Mouse (Mus musculus) MEL (cell line): ENCODE measurements around the gene Macrod1. TPM values are rescaled to one million over a fixed set of nuclear protein-coding genes. Genes with fewer than 3 reads are reported as not detected.

Experiments used
- DNase-seq: peaks from one replicate; pipeline ENCODE4 v3.0.0; 2011; ENCODE audit warnings: low read depth, low spot score
- H3K27ac ChIP-seq: 2 replicates; pipeline ENCODE4 v1.5.1; 2012; ENCODE audit warnings: low read depth, mild to moderate bottlenecking, control low read depth, low read length, moderate library complexity; ENCODE audit not compliant: control insufficient read depth
- H3K27me3 ChIP-seq, 2 experiments: fragments of 150-350 bp in 1 of 2; sonication (generic) in 1 of 2; 2 replicates each; pipeline ENCODE4 v1.6.1; 2012; ENCODE audit warnings: low read length in 2 of 2, mild to moderate bottlenecking in 2 of 2, improper control_type of control experiment in 1 of 2, moderate library complexity in 1 of 2; ENCODE audit not compliant: insufficient read depth in 2 of 2, control insufficient read depth in 1 of 2
- H3K36me3 ChIP-seq, 2 experiments: 2 replicates each; pipeline ENCODE4 v1.6.1; 2012 to 2014; ENCODE audit warnings: low read length in 2 of 2, improper control_type of control experiment in 1 of 2, inconsistent platforms in 1 of 2, mild to moderate bottlenecking in 1 of 2; ENCODE audit not compliant: insufficient read depth in 2 of 2, control insufficient read depth in 1 of 2
- H3K4me1 ChIP-seq, 2 experiments: fragments of 150-350 bp in 1 of 2; sonication (generic) in 1 of 2; 2 replicates each; pipeline ENCODE4 v1.6.1; 2012; ENCODE audit warnings: low read length in 2 of 2, improper control_type of control experiment in 1 of 2, mild to moderate bottlenecking in 1 of 2; ENCODE audit not compliant: insufficient read depth in 2 of 2, control insufficient read depth in 1 of 2
- H3K4me3 ChIP-seq, 2 experiments: fragments of 150-350 bp in 1 of 2; sonication (generic) in 1 of 2; 2 replicates each; pipeline ENCODE4 v1.5.1; 2012; ENCODE audit warnings: low read depth in 2 of 2, low read length in 2 of 2, mild to moderate bottlenecking in 2 of 2, moderate library complexity in 2 of 2, control low read depth in 1 of 2, improper control_type of control experiment in 1 of 2; ENCODE audit not compliant: control insufficient read depth in 1 of 2, insufficient read depth in 1 of 2
- H3K79me2 ChIP-seq: 2 replicates; pipeline ENCODE4 v1.6.1; 2012; ENCODE audit warnings: mild to moderate bottlenecking, low read length, moderate library complexity; ENCODE audit not compliant: control insufficient read depth, poor library complexity, insufficient read depth
- H3K9ac ChIP-seq: 2 replicates; pipeline ENCODE4 v1.6.1; 2012; ENCODE audit warnings: low read depth, mild to moderate bottlenecking, control low read depth, low read length, moderate library complexity; ENCODE audit not compliant: control insufficient read depth, poor library complexity, severe bottlenecking
- H3K9me3 ChIP-seq: fragments of 150-350 bp; sonication (generic); replicated peaks from 2 replicates; pipeline ENCODE4 v1.6.1; 2012; ENCODE audit warnings: mild to moderate bottlenecking, low read length, improper control_type of control experiment, moderate library complexity; ENCODE audit not compliant: insufficient read depth
- BHLHE40 ChIP-seq: IDR thresholded peaks from 2 replicates; pipeline ENCODE4 v1.6.1; 2012; ENCODE audit warnings: low read depth, mild to moderate bottlenecking, inconsistent platforms, low read length, improper control_type of control experiment, borderline replicate concordance
- CHD2 ChIP-seq: IDR thresholded peaks from 2 replicates; pipeline ENCODE4 v1.6.1; 2011; ENCODE audit warnings: low read length, improper control_type of control experiment
- CTCF ChIP-seq, 3 experiments: IDR thresholded peaks in 2 of 3; conservative IDR thresholded peaks in 1 of 3; 2 replicates each; pipeline ENCODE4 v1.5.1; 2011 to 2012; ENCODE audit warnings: low read length in 3 of 3, low read depth in 2 of 3, mild to moderate bottlenecking in 2 of 3, improper control_type of control experiment in 1 of 3, inconsistent platforms in 1 of 3, mixed read lengths in 1 of 3, moderate library complexity in 1 of 3; ENCODE audit not compliant: control insufficient read depth in 1 of 3, insufficient read depth in 1 of 3, poor library complexity in 1 of 3, severe bottlenecking in 1 of 3
- E2F4 ChIP-seq: IDR thresholded peaks from 2 replicates; pipeline ENCODE4 v1.6.1; 2011; ENCODE audit warnings: low read depth, low read length, improper control_type of control experiment, borderline replicate concordance
- ELF1 ChIP-seq: IDR thresholded peaks from 2 replicates; pipeline ENCODE4 v1.6.1; 2014; ENCODE audit warnings: low read depth, mild to moderate bottlenecking, inconsistent platforms, low read length, improper control_type of control experiment, moderate library complexity
- GABPA ChIP-seq: IDR thresholded peaks from 2 replicates; pipeline ENCODE4 v1.6.1; 2012; ENCODE audit warnings: low read depth, mild to moderate bottlenecking, inconsistent platforms, low read length, improper control_type of control experiment, moderate library complexity
- HCFC1 ChIP-seq: IDR thresholded peaks from 2 replicates; pipeline ENCODE4 v1.6.1; 2012; ENCODE audit warnings: low read depth, mild to moderate bottlenecking, inconsistent platforms, low read length, improper control_type of control experiment, moderate library complexity
- JUND ChIP-seq: IDR thresholded peaks from 2 replicates; pipeline ENCODE4 v1.6.1; 2011; ENCODE audit warnings: low read depth, mild to moderate bottlenecking, improper control_type of control experiment, low read length
- KAT2A ChIP-seq: conservative IDR thresholded peaks from 2 replicates; pipeline ENCODE4 v1.6.1; 2012; ENCODE audit warnings: low read depth, low read length, improper control_type of control experiment, inconsistent platforms
- MAFK ChIP-seq: IDR thresholded peaks from 2 replicates; pipeline ENCODE4 v1.6.1; 2011; ENCODE audit warnings: low read depth, mild to moderate bottlenecking, low read length, improper control_type of control experiment, borderline replicate concordance
- MAX ChIP-seq: IDR thresholded peaks from 2 replicates; pipeline ENCODE4 v1.6.1; 2011; ENCODE audit warnings: low read length, improper control_type of control experiment
- MAZ ChIP-seq: IDR thresholded peaks from 2 replicates; pipeline ENCODE4 v1.6.1; 2012; ENCODE audit warnings: low read depth, mild to moderate bottlenecking, inconsistent platforms, low read length, improper control_type of control experiment
- MXI1 ChIP-seq: IDR thresholded peaks from 2 replicates; pipeline ENCODE4 v1.6.1; 2011; ENCODE audit warnings: mild to moderate bottlenecking, low read depth, low read length, improper control_type of control experiment
- MYB ChIP-seq: IDR thresholded peaks from 2 replicates; pipeline ENCODE4 v1.6.1; 2011; ENCODE audit warnings: mild to moderate bottlenecking, low read depth, low read length, improper control_type of control experiment
- MYC ChIP-seq: IDR thresholded peaks from 2 replicates; pipeline ENCODE4 v1.6.1; 2011; ENCODE audit warnings: low read depth, mild to moderate bottlenecking, low read length, improper control_type of control experiment, moderate library complexity
- NRF1 ChIP-seq: IDR thresholded peaks from 2 replicates; pipeline ENCODE4 v1.6.1; 2014; ENCODE audit warnings: low read depth, mild to moderate bottlenecking, inconsistent platforms, low read length, improper control_type of control experiment, moderate library complexity; ENCODE audit not compliant: poor library complexity, insufficient read depth, severe bottlenecking
- POLR2AphosphoS5 ChIP-seq: IDR thresholded peaks from 2 replicates; pipeline ENCODE4 v1.6.1; 2012; ENCODE audit warnings: low read depth, borderline replicate concordance, mild to moderate bottlenecking, inconsistent platforms, low read length, moderate library complexity, mixed read lengths
- RAD21 ChIP-seq: IDR thresholded peaks from 2 replicates; pipeline ENCODE4 v1.6.1; 2011; ENCODE audit warnings: mild to moderate bottlenecking, low read depth, low read length, improper control_type of control experiment
- SIN3A ChIP-seq: IDR thresholded peaks from 2 replicates; pipeline ENCODE4 v1.6.1; 2012; ENCODE audit warnings: low read length, improper control_type of control experiment, inconsistent platforms
- TAL1 ChIP-seq: IDR thresholded peaks from 2 replicates; pipeline ENCODE4 v1.6.1; 2012; ENCODE audit warnings: mild to moderate bottlenecking, inconsistent platforms, low read length, moderate library complexity, mixed read lengths
- TBP ChIP-seq: IDR thresholded peaks from 2 replicates; pipeline ENCODE4 v1.8.0; 2011; ENCODE audit warnings: low read depth, low read length, improper control_type of control experiment
- TCF12 ChIP-seq: IDR thresholded peaks from 2 replicates; pipeline ENCODE4 v1.6.1; 2014; ENCODE audit warnings: low read depth, mild to moderate bottlenecking, inconsistent platforms, low read length, improper control_type of control experiment, moderate library complexity
- UBTF ChIP-seq: IDR thresholded peaks from 2 replicates; pipeline ENCODE4 v1.6.1; 2012; ENCODE audit warnings: low read depth, mild to moderate bottlenecking, inconsistent platforms, low read length, improper control_type of control experiment, moderate library complexity, borderline replicate concordance; ENCODE audit not compliant: insufficient read depth
- USF1 ChIP-seq: IDR thresholded peaks from 2 replicates; pipeline ENCODE4 v1.6.1; 2014; ENCODE audit warnings: low read depth, mild to moderate bottlenecking, inconsistent platforms, low read length, improper control_type of control experiment, moderate library complexity
- USF2 ChIP-seq, 2 experiments: IDR thresholded peaks; 2 replicates each; pipeline ENCODE4 v1.6.1; 2011 to 2012; ENCODE audit warnings: improper control_type of control experiment in 2 of 2, low read length in 2 of 2, borderline replicate concordance in 1 of 2, inconsistent platforms in 1 of 2, low read depth in 1 of 2, mild to moderate bottlenecking in 1 of 2; ENCODE audit not compliant: insufficient read depth in 1 of 2
- ZKSCAN1 ChIP-seq: IDR thresholded peaks from 2 replicates; pipeline ENCODE4 v1.6.1; 2012; ENCODE audit warnings: low read depth, mild to moderate bottlenecking, inconsistent platforms, low read length, improper control_type of control experiment, moderate library complexity
- polyA plus RNA-seq, 2 experiments: library from polyadenylated mRNA; stranded (reverse) in 1 of 2; unstranded in 1 of 2; fragments of >175 nt in 1 of 2; fragments of >200 nt in 1 of 2; gene quantifications; 2 replicates each; pipeline versions ENCODE4 v1.2.1 to v1.2.4; 2012; ENCODE audit warnings: low replicate concordance in 2 of 2, low read depth in 1 of 2; ENCODE audit not compliant: insufficient read length in 2 of 2, insufficient read depth in 1 of 2, missing spikeins in 1 of 2
- total RNA-seq: library from RNA; depleted of rRNA; stranded (reverse); fragments of 300-350 nt; gene quantifications from 2 replicates; pipeline ENCODE4 v1.2.3, GENCODE M21; 2012

The Macrod1 gene
- total and polyA plus RNA-seq, 3 experiments = 4.5 to 15.7 TPM; not detected in 1

DNA sequence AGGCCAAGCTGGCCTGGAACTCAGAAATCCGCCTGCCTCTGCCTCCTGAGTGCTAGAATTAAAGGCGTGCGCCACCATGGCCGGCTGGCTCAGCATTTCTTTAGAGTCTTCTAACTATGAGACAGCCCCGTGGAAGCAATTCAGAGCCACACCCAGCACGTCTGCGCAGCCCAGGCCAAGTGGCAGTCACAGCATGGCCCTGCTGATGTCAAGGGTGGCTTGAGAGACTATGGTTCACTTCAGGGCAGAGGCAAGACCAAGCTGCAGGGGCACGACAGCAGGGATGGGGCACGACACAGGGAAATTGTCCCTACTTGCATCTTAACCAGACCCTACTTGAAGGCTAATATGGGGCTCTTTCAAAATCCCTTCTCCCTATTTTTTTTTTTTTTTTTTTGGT is 178.9 kb downstream of the Macrod1 start:
- H3K27me3 ChIP-seq = no peaks in the 10 kb centered on the region
- peaks cover 38% of the 10 kb centered on the region for H3K79me2 ChIP-seq
- H3K36me3 ChIP-seq = peaks cover 6 to 18% of the 10 kb centered on the region in 2 experiments
- TF ChIP-seq NRF1 (no peak), CHD2 (no peak), HCFC1 (no peak), JUND (no peak), MAFK (no peak), ELF1 (no peak), KAT2A (no peak), MAZ (no peak), TBP (no peak), MYB (no peak), USF2 (IDR thresholded peaks at IDR 0.05; ENCODE audit: borderline replicate concordance in 1 of 2, insufficient read depth in 1 of 2, low read depth in 1 of 2, low read length in 2 of 2) (no peak), RAD21 (no peak), GABPA (no peak), TAL1 (no peak), MYC (no peak), BHLHE40 (no peak), E2F4 (no peak), USF1 (no peak)
- DNase-seq = no peak
- no peak overlapping the region for H3K4me3 ChIP-seq
- no peak overlapping the region for H3K27ac ChIP-seq
- H3K4me1 ChIP-seq = peaks cover 0 to 10% of the 10 kb centered on the region in 2 experiments; a peak in 2 of 4 replicates
- H3K9me3 ChIP-seq = no peaks in the 10 kb centered on the region
- H3K9ac ChIP-seq = no peak overlapping the region

- H3K9ac ChIP-seq = no peak overlapping the region
- peaks cover 0 to 10% of the 10 kb centered on the region in 2 experiments; a peak in 2 of 4 replicates for H3K4me1 ChIP-seq
- TF ChIP-seq TCF12 (no peak), MAX (no peak), CTCF (IDR thresholded peaks at IDR 0.05 in 2 of 3, conservative IDR thresholded peaks at IDR 0.05 in 1 of 3; ENCODE audit: control insufficient read depth in 1 of 3, insufficient read depth in 1 of 3, low read depth in 2 of 3, low read length in 3 of 3, poor library complexity in 1 of 3, severe bottlenecking in 1 of 3) (no peak), MXI1 (no peak), MYC (no peak), NRF1 (no peak), GABPA (no peak), USF1 (no peak), UBTF (no peak), POLR2AphosphoS5 (no peak), ZKSCAN1 (no peak), MAZ (no peak), SIN3A (no peak), MYB (no peak), RAD21 (no peak)
- no peaks in the 10 kb centered on the region for H3K9me3 ChIP-seq
- H3K79me2 ChIP-seq = peaks cover 43% of the 10 kb centered on the region
- no peak overlapping the region for H3K4me3 ChIP-seq
- no peak overlapping the region for H3K27ac ChIP-seq
- no peaks in the 10 kb centered on the region for H3K27me3 ChIP-seq
- no peak for DNase-seq
- H3K36me3 ChIP-seq = peaks cover 6 to 18% of the 10 kb centered on the region in 2 experiments
Measured at GRCm38 (mm10) chr19:7236011-7236410, 179.4 kb downstream of the Macrod1 start.
